Mouse (Mus musculus) kidney, postnatal 14 days (tissue): ENCODE data around the gene Arhgef10l.
A peak's percentile ranks its signal among the peaks of the same experiment; 100 is the strongest.
"Not testable (repeated sequence)": the region's sequence is repeated elsewhere in the genome, so short reads cannot be mapped to it uniquely, and the experiment has no call there.

ENCODE experiments used
- DNase-seq: peaks from one replicate; pipeline ENCODE4 v3.0.0; 2022; ENCODE audit warnings: mixed read lengths

Arhgef10l gene

GRCm38 (mm10) chr4:140601153-140601552, 64.7 kb downstream of the Arhgef10l start:
- DNase-seq, result no peak

- DNase-seq, result no peak
Measured at GRCm38 (mm10) chr4:140598846-140599245, 67.0 kb downstream of the Arhgef10l start.

GRCm38 (mm10) chr4:140597928-140598327, 67.9 kb downstream of the Arhgef10l start:
- no peak for DNase-seq

GRCm38 (mm10) chr4:140597378-140597777, 68.4 kb downstream of the Arhgef10l start:
- DNase-seq, result no peak

- DNase-seq, result peak; percentile 32
Measured at GRCm38 (mm10) chr4:140593771-140594505, 71.9 kb downstream of the Arhgef10l start.

GRCm38 (mm10) chr4:140592990-140593770, 72.6 kb downstream of the Arhgef10l start:
- DNase-seq, result no peak

- DNase-seq, result peak; percentile 88
Measured at GRCm38 (mm10) chr4:140592217-140592759, 73.5 kb downstream of the Arhgef10l start.

GRCm38 (mm10) chr4:140586478-140586877, 79.3 kb downstream of the Arhgef10l start:
- DNase-seq, result no peak

- DNase-seq, result no peak
Measured at GRCm38 (mm10) chr4:140584240-140584639, 81.6 kb downstream of the Arhgef10l start.

GRCm38 (mm10) chr4:140582390-140583088, 83.3 kb downstream of the Arhgef10l start:
- no peak for DNase-seq

GRCm38 (mm10) chr4:140581730-140582389, 84.0 kb downstream of the Arhgef10l start:
- peak; percentile 64 for DNase-seq

- no peak for DNase-seq
Measured at GRCm38 (mm10) chr4:140581341-140581729, 84.5 kb downstream of the Arhgef10l start.

GRCm38 (mm10) chr4:140580866-140581265, 84.9 kb downstream of the Arhgef10l start:
- DNase-seq, result no peak

GRCm38 (mm10) chr4:140579576-140579975, 86.2 kb downstream of the Arhgef10l start:
- DNase-seq, result no peak

GRCm38 (mm10) chr4:140579149-140579548, 86.7 kb downstream of the Arhgef10l start:
- no peak for DNase-seq

GRCm38 (mm10) chr4:140576628-140577027, 89.2 kb downstream of the Arhgef10l start:
- DNase-seq, result no peak

- DNase-seq, result not testable (repeated sequence)
Measured at GRCm38 (mm10) chr4:140574863-140575262, 90.9 kb downstream of the Arhgef10l start.

- no peak for DNase-seq
Measured at GRCm38 (mm10) chr4:140572376-140572775, 93.4 kb downstream of the Arhgef10l start.

- DNase-seq, result no peak
Measured at GRCm38 (mm10) chr4:140569394-140569793, 96.4 kb downstream of the Arhgef10l start.

GRCm38 (mm10) chr4:140567911-140568480, 97.8 kb downstream of the Arhgef10l start:
- DNase-seq, result no peak

- no peak for DNase-seq
Measured at GRCm38 (mm10) chr4:140566785-140567184, 99.0 kb downstream of the Arhgef10l start.

GRCm38 (mm10) chr4:140564459-140564858, 101.4 kb downstream of the Arhgef10l start:
- DNase-seq, result not testable (repeated sequence)
